Mouse (Mus musculus): ENCODE results near the gene Car14. TPM values are rescaled to one million over a fixed set of nuclear protein-coding genes. Genes with fewer than 3 reads are reported as not detected.
"Not testable (repeated sequence)": the region's sequence is repeated elsewhere in the genome, so short reads cannot be mapped to it uniquely, and the experiment has no call there.

Car14 gene
- polyA plus RNA-seq, 1 experiment from 2014 or later = 0.12 TPM

DNA sequence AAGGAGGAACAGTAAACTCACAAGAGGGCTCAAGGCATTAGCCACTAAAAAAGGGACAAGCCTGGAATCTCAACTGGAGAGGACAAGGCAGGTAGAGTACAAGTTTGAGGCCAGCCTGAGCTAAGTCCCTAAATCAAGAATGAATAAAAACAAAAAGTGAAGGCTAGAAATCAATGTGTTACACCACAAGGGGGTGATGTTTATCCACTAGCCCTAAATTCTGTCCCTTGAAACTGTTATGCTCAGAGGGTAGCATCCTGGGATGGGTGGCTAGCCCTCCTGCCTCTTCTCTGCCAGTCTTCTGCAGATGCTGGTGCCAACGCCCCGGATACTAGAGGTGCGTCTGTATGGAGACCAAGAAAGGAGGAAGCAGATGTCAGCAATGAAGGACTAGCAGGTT, 44.2 kb downstream of the Car14 start:
- 92% methylated on average over 3 of the region's 3 CpGs for WGBS
- Histone ChIP-seq H3K4me2 (ENCODE audit: low read depth, low read length) (no peak overlapping the region), H3K27me3 (ENCODE audit: control insufficient read depth, insufficient read depth, low read length) (no peaks in the 10 kb centered on the region; the same call in 1 of the 2 replicates), H3K36me3 (ENCODE audit: control insufficient read depth, insufficient read depth, low read length) (peaks cover 5% of the 10 kb centered on the region), H3K27ac (ENCODE audit: low read depth, low read length) (no peak overlapping the region), H3K4me3 (ENCODE audit: low read depth, low read length) (no peak overlapping the region), H3K9me3 (ENCODE audit: control insufficient read depth, low read length) (no peaks in the 10 kb centered on the region), H3K9ac (replicated peaks; ENCODE audit: low read depth, low read length) (no peak overlapping the region), H3K4me1 (ENCODE audit: control insufficient read depth, insufficient read depth, low read length) (no peaks in the 10 kb centered on the region)
- ATAC-seq (ENCODE audit: low read depth) = no peak

DNA sequence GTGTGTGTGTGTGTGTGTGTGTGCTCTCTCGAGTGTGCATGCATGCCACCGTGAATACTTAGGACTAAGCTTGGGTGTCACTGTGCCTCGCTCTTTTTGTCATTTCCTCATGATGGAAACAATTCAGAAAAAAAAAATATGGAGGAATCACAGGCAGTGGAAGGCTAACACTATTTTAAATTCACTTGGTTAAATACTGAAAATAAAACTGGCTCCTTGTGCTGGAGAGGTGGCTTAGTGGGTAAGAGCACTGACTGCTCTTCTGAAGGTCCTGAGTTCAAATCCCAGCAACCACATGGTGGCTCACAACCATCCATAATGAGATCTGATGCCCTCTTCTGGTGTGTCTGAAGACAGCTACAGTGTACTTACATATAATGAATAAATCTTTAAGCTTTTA, 46.2 kb downstream of the Car14 start:
- WGBS = 89% methylated on average over 3 of the region's 3 CpGs
- ATAC-seq (ENCODE audit: low read depth); H3K27ac ChIP-seq (ENCODE audit: low read depth, low read length): not testable (repeated sequence)

DNA sequence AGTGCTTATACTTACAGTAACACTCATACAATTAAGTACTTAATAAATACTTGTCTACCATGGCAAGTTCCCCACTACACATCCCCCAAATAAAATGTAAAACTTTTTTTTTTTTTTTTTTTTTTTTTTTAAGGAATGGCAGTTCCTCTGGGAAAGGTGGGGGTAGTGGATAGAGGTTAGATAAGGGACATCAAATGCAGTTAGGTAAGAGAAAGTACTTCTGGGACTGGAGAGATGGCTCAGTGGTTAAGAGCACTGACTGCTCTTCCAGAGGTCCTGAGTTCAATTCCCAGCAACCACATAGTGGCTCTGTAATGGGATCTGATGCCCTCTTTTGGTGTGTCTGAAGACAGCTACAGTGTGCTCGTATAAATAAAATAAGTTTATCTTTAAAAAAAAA, 47.4 kb downstream of the Car14 start:
- H3K4me3 ChIP-seq (ENCODE audit: low read depth, low read length); H3K9me3 ChIP-seq (ENCODE audit: control insufficient read depth, low read length); ATAC-seq (ENCODE audit: low read depth); H3K9ac ChIP-seq (replicated peaks; ENCODE audit: low read depth, low read length); H3K4me1 ChIP-seq (ENCODE audit: control insufficient read depth, insufficient read depth, low read length); H3K4me2 ChIP-seq (ENCODE audit: low read depth, low read length); H3K36me3 ChIP-seq (ENCODE audit: control insufficient read depth, insufficient read depth, low read length); H3K27ac ChIP-seq (ENCODE audit: low read depth, low read length); H3K27me3 ChIP-seq (ENCODE audit: control insufficient read depth, insufficient read depth, low read length): not testable (repeated sequence)
- WGBS = 96% methylated on average over 1 of the region's 1 CpGs

More for the DNA sequence above, 46.2 kb downstream of the Car14 start:
- H3K9me3 ChIP-seq (ENCODE audit: control insufficient read depth, low read length); H3K4me2 ChIP-seq (ENCODE audit: low read depth, low read length); H3K36me3 ChIP-seq (ENCODE audit: control insufficient read depth, insufficient read depth, low read length); H3K9ac ChIP-seq (replicated peaks; ENCODE audit: low read depth, low read length); H3K4me3 ChIP-seq (ENCODE audit: low read depth, low read length); H3K4me1 ChIP-seq (ENCODE audit: control insufficient read depth, insufficient read depth, low read length); H3K27me3 ChIP-seq (ENCODE audit: control insufficient read depth, insufficient read depth, low read length): not testable (repeated sequence)

- Histone ChIP-seq H3K9me3 (ENCODE audit: control insufficient read depth, low read length) (no peaks in the 10 kb centered on the region), H3K27me3 (ENCODE audit: control insufficient read depth, insufficient read depth, low read length) (no peaks in the 10 kb centered on the region; the same call in 1 of the 2 replicates), H3K27ac (ENCODE audit: low read depth, low read length) (peak overlapping the region; percentile 70), H3K4me3 (ENCODE audit: low read depth, low read length) (peak overlapping the region; percentile 78), H3K4me2 (ENCODE audit: low read depth, low read length) (peak overlapping the region; percentile 79), H3K9ac (replicated peaks; ENCODE audit: low read depth, low read length) (peak overlapping the region; percentile 63; the same call in 1 of the 2 replicates), H3K4me1 (ENCODE audit: control insufficient read depth, insufficient read depth, low read length) (peaks cover 5% of the 10 kb centered on the region; the same call in 1 of the 2 replicates), H3K36me3 (ENCODE audit: control insufficient read depth, insufficient read depth, low read length) (peaks cover 13% of the 10 kb centered on the region)
- WGBS = 29% methylated on average over 7 of the region's 7 CpGs
- peak; percentile 16; the same call in 1 of the 2 replicates for ATAC-seq (ENCODE audit: low read depth)
These were observed 48.4 kb downstream of the Car14 start for GRCm38 (mm10) chr3:95856115-95856514.

DNA sequence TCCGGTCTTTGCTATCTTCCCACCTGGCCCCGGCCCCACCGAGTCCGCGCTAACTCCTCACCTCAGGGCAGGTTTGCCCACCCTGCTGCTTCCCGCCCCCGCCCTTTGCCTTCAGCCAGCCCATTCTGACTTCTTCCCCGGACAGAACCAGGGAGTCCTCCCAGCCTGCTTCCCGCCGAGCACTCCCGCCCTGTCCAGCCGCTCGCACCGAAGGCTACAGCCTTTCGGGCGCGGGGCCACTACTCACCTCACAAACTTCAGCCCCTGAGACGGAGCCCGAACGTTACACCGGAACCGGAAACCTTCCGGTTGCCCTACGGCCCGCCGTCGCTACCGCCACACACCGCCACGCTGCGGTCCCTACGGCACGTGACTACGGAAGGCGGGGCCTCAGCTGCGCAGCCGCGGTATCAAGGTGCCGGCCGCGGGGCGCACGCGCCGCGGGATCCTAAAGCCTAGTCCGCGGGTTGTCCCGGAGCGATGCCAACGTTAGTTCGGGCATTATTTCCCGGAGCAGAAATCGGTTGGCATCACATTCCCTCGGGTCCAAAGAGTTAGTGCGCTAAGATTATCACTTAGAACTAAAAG, 48.9 kb downstream of the Car14 start, which contains the start of gene Prpf3:
Gene Prpf3, minus strand, starts transcription at position 384 of the 588 bp plus-strand sequence.
- Histone ChIP-seq H3K9me3 (ENCODE audit: control insufficient read depth, low read length) (no peaks in the 10 kb centered on the region), H3K4me2 (ENCODE audit: low read depth, low read length) (peak within 1 kb of the TSS; percentile 79), H3K27me3 (ENCODE audit: control insufficient read depth, insufficient read depth, low read length) (no peaks in the 10 kb centered on the region; the same call in 1 of the 2 replicates), H3K27ac (ENCODE audit: low read depth, low read length) (peak within 1 kb of the TSS; percentile 70), H3K36me3 (ENCODE audit: control insufficient read depth, insufficient read depth, low read length) (peaks cover 18% of the 10 kb centered on the region), H3K4me3 (ENCODE audit: low read depth, low read length) (peak within 1 kb of the TSS; percentile 78), H3K4me1 (ENCODE audit: control insufficient read depth, insufficient read depth, low read length) (peaks cover 5% of the 10 kb centered on the region; the same call in 1 of the 2 replicates), H3K9ac (replicated peaks; ENCODE audit: low read depth, low read length) (peak within 1 kb of the TSS; percentile 63)
- WGBS = under 1% methylated on average over 56 of the region's 56 CpGs
- ATAC-seq (ENCODE audit: low read depth) = peak; percentile 98

GRCm38 (mm10) chr3:95851317-95851716, 53.2 kb downstream of the Car14 start:
- Histone ChIP-seq H3K4me3 (ENCODE audit: low read depth, low read length) (no peak overlapping the region), H3K9me3 (ENCODE audit: control insufficient read depth, low read length) (no peaks in the 10 kb centered on the region), H3K27ac (ENCODE audit: low read depth, low read length) (no peak overlapping the region), H3K36me3 (ENCODE audit: control insufficient read depth, insufficient read depth, low read length) (peaks cover 50% of the 10 kb centered on the region), H3K4me2 (ENCODE audit: low read depth, low read length) (no peak overlapping the region), H3K9ac (replicated peaks; ENCODE audit: low read depth, low read length) (no peak overlapping the region), H3K4me1 (ENCODE audit: control insufficient read depth, insufficient read depth, low read length) (peaks cover 5% of the 10 kb centered on the region; the same call in 1 of the 2 replicates), H3K27me3 (ENCODE audit: control insufficient read depth, insufficient read depth, low read length) (no peaks in the 10 kb centered on the region; the same call in 1 of the 2 replicates)
- WGBS = 98% methylated on average over 8 of the region's 8 CpGs
- no peak for ATAC-seq (ENCODE audit: low read depth)

- Histone ChIP-seq H3K4me2 (ENCODE audit: low read depth, low read length) (no peak overlapping the region), H3K9ac (replicated peaks; ENCODE audit: low read depth, low read length) (no peak overlapping the region), H3K27me3 (ENCODE audit: control insufficient read depth, insufficient read depth, low read length) (no peaks in the 10 kb centered on the region; the same call in 1 of the 2 replicates), H3K9me3 (ENCODE audit: control insufficient read depth, low read length) (no peaks in the 10 kb centered on the region), H3K36me3 (ENCODE audit: control insufficient read depth, insufficient read depth, low read length) (peaks cover 56% of the 10 kb centered on the region), H3K4me3 (ENCODE audit: low read depth, low read length) (no peak overlapping the region), H3K27ac (ENCODE audit: low read depth, low read length) (no peak overlapping the region), H3K4me1 (ENCODE audit: control insufficient read depth, insufficient read depth, low read length) (peaks cover 5% of the 10 kb centered on the region; the same call in 1 of the 2 replicates)
- 88% methylated on average over 4 of the region's 4 CpGs for WGBS
- no peak for ATAC-seq (ENCODE audit: low read depth)
These were observed 53.9 kb downstream of the Car14 start for GRCm38 (mm10) chr3:95850611-95851010.

Other genes starting within 250 kb of the Car14 start
- gene Mcl1, start 245.9 kb downstream of the Car14 start, polyA plus RNA-seq (2014; fragmentation: Nextera tagmentation; extraction: Ambion mirVana) = 49.0 and 65.6 TPM in 2 replicates
- 0.88 and 1.1 TPM in 2 replicates for gene Adamtsl4, start 216.8 kb downstream of the Car14 start, polyA plus RNA-seq (2014; fragmentation: Nextera tagmentation; extraction: Ambion mirVana)
- gene Ecm1, start 165.1 kb downstream of the Car14 start, polyA plus RNA-seq (2014; fragmentation: Nextera tagmentation; extraction: Ambion mirVana) = 7.7 and 11.3 TPM in 2 replicates
- 47.4 and 47.5 TPM in 2 replicates for gene Tars2, start 144.5 kb downstream of the Car14 start, polyA plus RNA-seq (2014; fragmentation: Nextera tagmentation; extraction: Ambion mirVana)
- gene Rprd2, start 85.8 kb downstream of the Car14 start, polyA plus RNA-seq (2014; fragmentation: Nextera tagmentation; extraction: Ambion mirVana) = 23.2 and 27.5 TPM in 2 replicates
- gene Prpf3, start 48.8 kb downstream of the Car14 start, polyA plus RNA-seq (2014; fragmentation: Nextera tagmentation; extraction: Ambion mirVana) = 29.6 and 38.5 TPM in 2 replicates
- gene Mrps21, start 33.2 kb downstream of the Car14 start, polyA plus RNA-seq (2014; fragmentation: Nextera tagmentation; extraction: Ambion mirVana) = 272 and 277 TPM in 2 replicates
- 3.3 and 4.6 TPM in 2 replicates for gene Ciart, start 22.4 kb downstream of the Car14 start, polyA plus RNA-seq (2014; fragmentation: Nextera tagmentation; extraction: Ambion mirVana)
- gene BC028528, start 12.7 kb downstream of the Car14 start, polyA plus RNA-seq (2014; fragmentation: Nextera tagmentation; extraction: Ambion mirVana) = 12.3 and 25.0 TPM in 2 replicates
- gene Aph1a, start 10.7 kb downstream of the Car14 start, polyA plus RNA-seq (2014; fragmentation: Nextera tagmentation; extraction: Ambion mirVana) = 27.3 and 35.4 TPM in 2 replicates
- 36.5 and 55.8 TPM in 2 replicates for gene Anp32e, start 24.6 kb upstream of the Car14 start, polyA plus RNA-seq (2014; fragmentation: Nextera tagmentation; extraction: Ambion mirVana)
- 45.5 and 49.2 TPM in 2 replicates for gene Plekho1, start 91.3 kb upstream of the Car14 start, polyA plus RNA-seq (2014; fragmentation: Nextera tagmentation; extraction: Ambion mirVana)
- 45.6 and 51.0 TPM in 2 replicates for gene Vps45, start 153.8 kb upstream of the Car14 start, polyA plus RNA-seq (2014; fragmentation: Nextera tagmentation; extraction: Ambion mirVana)
- 4.6 and 8.3 TPM in 2 replicates for gene Otud7b, start 199.8 kb upstream of the Car14 start, polyA plus RNA-seq (2014; fragmentation: Nextera tagmentation; extraction: Ambion mirVana)

Data from neural tube, embryonic 14.5 days (tissue).